8 mouse cellular contexts compared by ENCODE assay signal in the genomic region with DNA sequence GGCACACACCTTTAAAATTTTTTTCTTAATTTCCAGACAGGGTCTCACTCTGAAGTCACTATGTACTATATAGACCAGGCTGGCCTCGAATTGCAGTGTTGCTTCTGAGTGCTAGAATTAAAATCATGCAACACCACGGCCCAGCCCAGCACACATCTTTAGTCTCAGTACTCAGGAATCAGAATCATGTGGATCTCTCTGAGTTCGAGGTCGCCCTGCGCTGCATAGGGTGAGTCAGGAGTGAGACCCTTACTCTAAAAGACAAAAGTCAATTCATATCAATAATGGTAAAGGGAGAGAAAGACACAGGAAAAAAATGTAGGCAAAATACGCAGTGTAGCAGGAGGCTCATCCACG. TPM values are rescaled to one million over a fixed set of nuclear protein-coding genes. Genes with fewer than 3 reads are reported as not detected.
DNase-seq lines count a peak whose midpoint lies in the region; ATAC-seq and TF ChIP-seq lines count a peak whose summit lies in the region.

No protein-coding gene starts in this region.

- no peaks in the 10 kb centered on the region for H3K9me3 ChIP-seq in kidney, embryonic 15.5 days (replicated peaks)
- H3K9me3 ChIP-seq in hindbrain, embryonic 15.5 days, result no peaks in the 10 kb centered on the region
- no peaks in the 10 kb centered on the region for H3K9me3 ChIP-seq in midbrain, embryonic 15.5 days

- peak; percentile 40 for ATAC-seq in kidney, embryonic 15.5 days (replicated peaks; ENCODE audit: low FRiP score)
- ATAC-seq in hindbrain, embryonic 15.5 days (ENCODE audit: low FRiP score, low read depth), result peak; percentile 54; the same call in 1 of the 2 replicates
- ATAC-seq in midbrain, embryonic 15.5 days (replicated peaks), result peak; percentile 63

- WGBS in kidney, embryonic 15.5 days, result 9% methylated on average over 7 of the region's 7 CpGs
- WGBS in hindbrain, embryonic 15.5 days, result 9% methylated on average over 7 of the region's 7 CpGs
- WGBS in midbrain, embryonic 15.5 days, result 11% methylated on average over 7 of the region's 7 CpGs

- H3K9ac ChIP-seq in kidney, embryonic 15.5 days, result peak overlapping the region; percentile 71
- H3K9ac ChIP-seq in hindbrain, embryonic 15.5 days, result peak overlapping the region; percentile 63
- peak overlapping the region; percentile 61 for H3K9ac ChIP-seq in midbrain, embryonic 15.5 days

- TF ChIP-seq CTCF in cortical plate, adult 2 months (IDR thresholded peaks at IDR 0.05; ENCODE audit: extremely low read depth, insufficient read depth, low read length), result no peak

- peak overlapping the region; percentile 78 for H3K27ac ChIP-seq in kidney, embryonic 15.5 days
- H3K27ac ChIP-seq in cortical plate, adult 2 months (ENCODE audit: insufficient read depth, low read length), result 0 out of 2 replicates have a peak overlapping the region, but pooled peaks have one; percentile 18
- peak overlapping the region; percentile 81 for H3K27ac ChIP-seq in hindbrain, embryonic 15.5 days (replicated peaks)
- peak overlapping the region; percentile 77 for H3K27ac ChIP-seq in midbrain, embryonic 15.5 days

- H3K4me2 ChIP-seq in kidney, embryonic 15.5 days, result peak overlapping the region; percentile 88
- peak overlapping the region; percentile 73 for H3K4me2 ChIP-seq in hindbrain, embryonic 15.5 days
- peak overlapping the region; percentile 70 for H3K4me2 ChIP-seq in midbrain, embryonic 15.5 days

- H3K4me1 ChIP-seq in kidney, embryonic 15.5 days, result peaks cover 7% of the 10 kb centered on the region
- no peaks in the 10 kb centered on the region; the same call in 1 of the 2 replicates for H3K4me1 ChIP-seq in cortical plate, adult 2 months (ENCODE audit: control insufficient read depth, insufficient read depth, low read length)
- peaks cover 14% of the 10 kb centered on the region for H3K4me1 ChIP-seq in hindbrain, embryonic 15.5 days (replicated peaks)
- peaks cover 14% of the 10 kb centered on the region for H3K4me1 ChIP-seq in midbrain, embryonic 15.5 days

- peak overlapping the region; percentile 68 for H3K4me3 ChIP-seq in kidney, embryonic 15.5 days (replicated peaks)
- H3K4me3 ChIP-seq in cortical plate, adult 2 months (ENCODE audit: insufficient read depth, low read length), result peak overlapping the region; percentile 80
- peak overlapping the region; percentile 69 for H3K4me3 ChIP-seq in hindbrain, embryonic 15.5 days
- H3K4me3 ChIP-seq in midbrain, embryonic 15.5 days, result peak overlapping the region; percentile 63

- H3K27me3 ChIP-seq in kidney, embryonic 15.5 days, result no peaks in the 10 kb centered on the region
- H3K27me3 ChIP-seq in hindbrain, embryonic 15.5 days, result no peaks in the 10 kb centered on the region
- no peaks in the 10 kb centered on the region for H3K27me3 ChIP-seq in midbrain, embryonic 15.5 days (replicated peaks)

- TF ChIP-seq POLR2A in cortical plate, adult 2 months (IDR thresholded peaks at IDR 0.05; ENCODE audit: extremely low read depth, insufficient read depth, low read length), result no peak

- no peak for DNase-seq in kidney, postnatal 25 days
- no peak for DNase-seq in layer of hippocampus, adult 11-12 months (ENCODE audit: low spot score)
- no peak for DNase-seq in left cerebral cortex, adult 9 months (ENCODE audit: low spot score in 2 of 2)
- DNase-seq in frontal cortex, postnatal 25 days (ENCODE audit: low spot score in 2 of 2), result no peak

- H3K36me3 ChIP-seq in kidney, embryonic 15.5 days, result peaks cover 26% of the 10 kb centered on the region
- H3K36me3 ChIP-seq in hindbrain, embryonic 15.5 days, result peaks cover 23% of the 10 kb centered on the region
- H3K36me3 ChIP-seq in midbrain, embryonic 15.5 days (replicated peaks), result peaks cover 17% of the 10 kb centered on the region; the same call in 1 of the 2 replicates

RNA-seq across cellular contexts. Expression of a gene that starts 0.3 kb away (rescaled TPM):
- polyA plus RNA-seq in kidney, embryonic 15.5 days (2015; fragmentation: Nextera tagmentation; extraction: Ambion mirVana), result 140 and 143 TPM in 2 replicates
- 108 and 109 TPM in 2 replicates for polyA plus RNA-seq in cortical plate, adult 2 months (2012; rRNA removed)
- 109 and 114 TPM in 2 replicates for polyA plus RNA-seq in hindbrain, embryonic 15.5 days (2015; fragmentation: Nextera tagmentation; extraction: Ambion mirVana)
- polyA plus RNA-seq in midbrain, embryonic 15.5 days (2015; fragmentation: Nextera tagmentation; extraction: Ambion mirVana), result 93.4 and 110 TPM in 2 replicates

RNA-seq across cellular contexts. Expression of a gene that starts 13.5 kb away (rescaled TPM):
- polyA plus RNA-seq in kidney, embryonic 15.5 days (2015; fragmentation: Nextera tagmentation; extraction: Ambion mirVana), result 10.8 and 13.7 TPM in 2 replicates
- polyA plus RNA-seq in cortical plate, adult 2 months (2012; rRNA removed), result 2.8 and 3.6 TPM in 2 replicates
- polyA plus RNA-seq in hindbrain, embryonic 15.5 days (2015; fragmentation: Nextera tagmentation; extraction: Ambion mirVana), result 3.4 and 3.9 TPM in 2 replicates
- polyA plus RNA-seq in midbrain, embryonic 15.5 days (2015; fragmentation: Nextera tagmentation; extraction: Ambion mirVana), result 3.3 and 3.9 TPM in 2 replicates

RNA-seq across cellular contexts. Expression of a gene that starts 25.7 kb away (rescaled TPM):
- polyA plus RNA-seq in kidney, embryonic 15.5 days (2015; fragmentation: Nextera tagmentation; extraction: Ambion mirVana), result 29.8 and 32.7 TPM in 2 replicates
- polyA plus RNA-seq in cortical plate, adult 2 months (2012; rRNA removed), result 1.4 and 1.5 TPM in 2 replicates
- 8.5 and 10.8 TPM in 2 replicates for polyA plus RNA-seq in hindbrain, embryonic 15.5 days (2015; fragmentation: Nextera tagmentation; extraction: Ambion mirVana)
- polyA plus RNA-seq in midbrain, embryonic 15.5 days (2015; fragmentation: Nextera tagmentation; extraction: Ambion mirVana), result 11.3 and 11.7 TPM in 2 replicates

RNA-seq across cellular contexts. Expression of a gene that starts 26.9 kb away (rescaled TPM):
- 2.0 and 2.7 TPM in 2 replicates for polyA plus RNA-seq in kidney, embryonic 15.5 days (2015; fragmentation: Nextera tagmentation; extraction: Ambion mirVana)
- 1.7 and 2.3 TPM in 2 replicates for polyA plus RNA-seq in cortical plate, adult 2 months (2012; rRNA removed)
- not detected in 2 replicates for polyA plus RNA-seq in hindbrain, embryonic 15.5 days (2015; fragmentation: Nextera tagmentation; extraction: Ambion mirVana)
- 0.27 TPM in 2 replicates for polyA plus RNA-seq in midbrain, embryonic 15.5 days (2015; fragmentation: Nextera tagmentation; extraction: Ambion mirVana)

RNA-seq across cellular contexts. Expression of a gene that starts 29.6 kb away (rescaled TPM):
- polyA plus RNA-seq in kidney, embryonic 15.5 days (2015; fragmentation: Nextera tagmentation; extraction: Ambion mirVana), result 0.18 and 0.38 TPM in 2 replicates
- polyA plus RNA-seq in cortical plate, adult 2 months (2012; rRNA removed), result 176 and 200 TPM in 2 replicates
- polyA plus RNA-seq in hindbrain, embryonic 15.5 days (2015; fragmentation: Nextera tagmentation; extraction: Ambion mirVana), result 1.7 and 2.6 TPM in 2 replicates
- polyA plus RNA-seq in midbrain, embryonic 15.5 days (2015; fragmentation: Nextera tagmentation; extraction: Ambion mirVana), result 1.8 TPM in 2 replicates

Comparison
In these comparisons a context has a peak if more than half of its experiments do, and no peak if none do; other contexts are left out.
1. H3K27ac ChIP-seq: peak in every context shown above with its lines; median percentile 81 in hindbrain, embryonic 15.5 days; 78 in kidney, embryonic 15.5 days; 77 in midbrain, embryonic 15.5 days; 18 in cortical plate, adult 2 months.